Mouse (Mus musculus) thymus, postnatal 0 days (tissue): Measurements from ENCODE around the gene Mtmr10. TPM values are rescaled to one million over a fixed set of nuclear protein-coding genes. Genes with fewer than 3 reads are reported as not detected.
A peak's percentile ranks its signal among the peaks of the same experiment; 100 is the strongest.

Experiments used
- DNase-seq: peaks from one replicate; pipeline ENCODE4 v3.0.0-alpha.2; 2015; ENCODE audit warnings: low spot score
- polyA plus RNA-seq: library from polyadenylated mRNA; unstranded; fragments of >200 nt; fragmentation: Nextera tagmentation; extraction: Ambion mirVana; gene quantifications from 2 replicates; pipeline ENCODE4 v1.2.1, GENCODE M21; 2015

The Mtmr10 gene
- polyA plus RNA-seq, 1 experiment from 2014 or later: 9.4 TPM

DNA sequence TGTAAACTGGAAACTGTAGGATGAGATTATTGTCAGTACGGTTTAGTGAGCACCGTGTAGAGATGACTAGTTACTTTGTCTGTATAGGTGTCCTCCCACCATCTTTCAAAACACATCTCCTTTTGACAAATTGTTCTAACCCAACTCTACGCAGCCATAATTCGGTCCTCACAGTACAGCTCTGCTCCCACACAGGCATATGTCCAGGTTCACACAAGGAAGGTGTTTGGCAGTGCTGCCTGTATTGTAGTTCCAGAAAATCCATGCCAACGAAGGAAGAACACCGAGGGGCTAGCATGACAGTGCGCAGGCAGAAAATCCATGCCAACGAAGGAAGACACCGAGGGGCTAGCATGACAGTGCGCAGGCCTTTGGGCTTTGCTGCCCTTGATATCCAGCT is 4.3 kb downstream of the Mtmr10 start:
- no peak for DNase-seq

GRCm38 (mm10) chr7:64296286-64297010 is 9.0 kb downstream of the Mtmr10 start:
- DNase-seq: no peak

GRCm38 (mm10) chr7:64310241-64310640 is 22.8 kb downstream of the Mtmr10 start:
- no peak for DNase-seq

- DNase-seq: no peak
Observed at GRCm38 (mm10) chr7:64310756-64311155, 23.3 kb downstream of the Mtmr10 start.

DNA sequence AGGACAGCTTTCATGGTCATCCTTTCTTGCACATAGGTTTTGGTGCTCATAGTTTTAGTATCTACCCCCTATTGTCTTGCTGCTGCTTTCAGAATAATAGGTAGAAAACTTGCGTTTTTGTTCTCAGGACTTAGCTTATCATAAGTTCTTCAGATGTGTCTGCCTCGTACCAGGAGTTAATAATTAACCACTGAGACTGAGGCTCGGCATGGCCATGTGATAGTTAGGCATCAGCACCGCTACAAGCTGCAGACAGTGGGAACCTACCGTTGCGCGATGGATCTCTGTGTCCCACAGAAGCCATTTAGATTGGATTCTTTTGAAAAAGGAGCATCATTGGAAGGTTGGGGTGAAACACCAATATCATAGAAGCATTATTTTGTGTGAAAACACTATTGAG is 25.4 kb downstream of the Mtmr10 start:
- DNase-seq: no peak

DNA sequence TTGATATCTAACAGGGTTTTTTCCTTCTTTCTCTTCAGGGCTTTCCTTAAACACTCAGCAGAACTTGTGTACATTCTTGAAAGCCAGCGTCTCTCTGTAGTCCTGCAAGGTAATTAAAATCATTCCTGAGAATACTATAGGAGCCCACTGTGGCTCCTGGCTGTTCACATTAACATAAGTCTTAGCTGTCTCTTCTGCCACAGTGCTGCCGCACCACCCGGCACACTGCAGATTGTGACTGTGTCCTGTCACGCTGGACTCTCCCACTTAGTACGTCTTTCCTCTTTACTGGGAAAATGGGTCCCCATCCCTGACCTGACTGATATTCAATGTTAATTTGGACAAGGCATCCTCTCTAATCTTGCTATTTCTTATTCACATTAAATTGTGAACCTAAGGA is 33.7 kb downstream of the Mtmr10 start:
- no peak for DNase-seq

DNA sequence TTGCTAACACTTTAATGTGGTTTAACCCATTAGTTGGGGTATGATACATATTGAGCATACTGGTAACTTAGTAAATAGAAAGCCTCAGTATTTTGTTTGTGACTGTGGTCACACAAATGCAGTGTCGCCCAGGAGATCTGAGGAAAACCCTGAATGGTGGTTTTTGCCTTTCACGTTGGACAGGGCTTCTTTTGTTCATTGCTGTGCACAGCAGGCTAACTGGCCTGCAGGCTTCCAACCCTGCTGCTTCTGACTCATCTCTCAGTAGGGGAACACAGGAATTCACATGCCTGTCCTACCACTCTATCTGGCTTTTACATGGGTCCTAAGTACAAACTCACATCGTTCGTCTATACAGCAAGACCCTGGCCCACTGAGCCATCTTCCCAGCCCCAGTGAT is 34.2 kb downstream of the Mtmr10 start:
- no peak for DNase-seq

- peak; percentile 85 for DNase-seq
Observed at GRCm38 (mm10) chr7:64326892-64327291, 39.4 kb downstream of the Mtmr10 start.

DNA sequence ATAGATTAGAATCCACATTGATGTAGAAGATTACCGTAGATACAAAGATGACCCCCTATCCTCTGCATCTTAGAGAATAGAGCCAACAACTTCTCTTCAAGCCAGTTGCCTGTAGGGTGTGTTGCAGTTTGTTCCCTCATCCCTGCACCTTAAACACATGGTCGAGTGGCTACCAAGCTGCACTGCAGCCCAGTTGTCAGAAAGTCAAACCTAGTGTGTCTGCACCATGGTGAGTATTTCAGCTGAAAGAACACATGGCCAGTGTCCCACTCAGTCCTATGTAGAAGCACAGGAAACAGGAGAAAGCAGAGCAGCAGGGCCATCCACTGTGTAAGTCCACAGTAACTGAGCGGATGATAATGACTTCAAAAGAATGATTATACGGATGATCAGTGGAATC is 40.0 kb downstream of the Mtmr10 start:
- DNase-seq: no peak

DNA sequence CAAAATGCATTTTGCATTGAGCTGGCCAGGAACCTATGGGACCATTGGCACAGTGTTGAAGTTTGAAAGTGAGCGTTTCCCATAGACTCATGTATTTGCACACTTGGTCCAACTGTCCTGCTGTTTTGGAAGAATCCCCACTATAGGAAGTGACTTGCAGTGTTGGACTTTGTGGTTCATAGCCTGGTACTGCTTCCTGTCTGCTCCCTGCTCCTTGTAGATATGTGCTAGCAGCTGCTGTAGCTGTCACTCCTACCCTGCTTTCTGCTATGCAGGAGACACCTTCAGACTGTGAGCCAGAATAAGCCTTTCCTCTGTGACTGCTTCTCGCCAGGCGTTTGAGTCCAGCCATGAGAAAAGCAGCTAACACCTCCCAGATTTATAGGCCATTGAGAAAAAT is 43.9 kb downstream of the Mtmr10 start:
- DNase-seq: no peak

GRCm38 (mm10) chr7:64332686-64333085 is 45.2 kb downstream of the Mtmr10 start:
- DNase-seq: no peak

GRCm38 (mm10) chr7:64347813-64348212 is 60.4 kb downstream of the Mtmr10 start:
- no peak for DNase-seq

GRCm38 (mm10) chr7:64349147-64349861 is 61.9 kb downstream of the Mtmr10 start:
- DNase-seq: no peak

GRCm38 (mm10) chr7:64351087-64351486 is 63.6 kb downstream of the Mtmr10 start:
- no peak for DNase-seq

GRCm38 (mm10) chr7:64354206-64354605 is 66.8 kb downstream of the Mtmr10 start:
- no peak for DNase-seq

- DNase-seq: no peak
Observed at GRCm38 (mm10) chr7:64356661-64357060, 69.2 kb downstream of the Mtmr10 start.

DNA sequence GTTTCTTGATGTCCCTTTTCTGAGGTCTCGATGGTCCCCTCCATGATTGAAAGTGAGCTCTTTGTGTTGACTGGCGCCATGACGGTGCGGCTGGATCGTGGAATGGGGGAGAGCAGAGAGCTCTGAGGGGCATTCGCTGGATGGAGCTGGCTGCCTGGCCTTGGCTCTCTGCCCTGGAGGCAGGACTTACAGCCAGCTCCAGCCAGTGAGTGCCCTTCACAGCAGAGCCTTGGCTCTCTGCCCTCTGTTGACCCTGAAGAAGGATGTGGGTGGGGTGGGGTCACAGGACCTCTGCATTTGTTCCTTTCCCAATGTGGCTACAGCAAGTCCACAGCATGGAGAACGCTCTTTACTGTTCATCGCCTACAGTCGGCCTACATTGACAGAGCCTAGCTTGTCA is 70.0 kb downstream of the Mtmr10 start:
- no peak for DNase-seq

GRCm38 (mm10) chr7:64358666-64359065 is 71.2 kb downstream of the Mtmr10 start:
- DNase-seq: no peak

DNA sequence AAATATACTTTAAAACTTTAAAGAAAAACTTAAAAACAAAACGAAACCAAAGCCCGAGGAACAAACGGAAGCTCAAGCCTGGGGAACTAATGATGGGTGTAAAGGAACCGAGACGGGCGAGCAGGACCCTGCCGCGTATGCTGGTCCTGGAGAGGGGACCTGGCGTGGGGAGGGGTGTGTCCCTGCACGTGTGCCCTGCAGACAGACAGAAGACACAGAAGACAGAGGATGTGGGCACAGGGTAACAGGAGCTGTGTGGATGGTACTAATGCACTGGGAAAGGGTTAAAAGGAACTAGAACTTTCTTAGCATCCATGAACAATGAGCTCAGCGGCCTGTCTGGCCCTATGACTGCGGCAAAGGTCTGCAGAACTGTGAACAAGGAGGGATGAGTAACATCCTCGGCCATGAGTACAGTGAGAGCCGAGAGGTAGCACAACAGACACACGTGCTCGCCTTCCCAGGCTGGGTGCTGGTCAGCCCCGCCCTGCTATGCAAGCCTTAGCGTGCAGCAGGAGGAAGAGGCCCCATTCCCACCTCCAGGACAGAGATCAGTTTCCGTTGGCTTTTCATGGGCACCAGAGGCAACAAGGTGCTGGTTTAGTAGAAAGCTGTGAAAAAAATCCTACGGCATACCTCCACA is 72.6 kb downstream of the Mtmr10 start:
- no peak for DNase-seq

DNA sequence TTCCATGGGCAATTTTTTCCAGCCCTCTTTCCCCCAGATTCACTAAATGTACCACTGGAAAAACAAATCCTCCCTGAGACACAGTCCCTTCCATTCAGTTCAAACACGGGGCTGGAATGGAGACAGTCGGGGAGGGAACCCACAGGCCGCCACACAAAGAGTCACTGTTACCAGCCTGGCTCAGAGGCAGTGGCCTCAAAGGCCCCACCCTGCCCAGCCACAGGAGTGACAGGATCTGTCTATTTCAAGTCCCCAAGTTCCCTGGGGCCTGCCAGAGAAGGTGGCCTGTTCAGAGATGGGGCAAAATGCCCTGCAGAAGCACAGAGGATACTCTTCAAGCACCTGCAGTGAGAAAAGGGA is 73.1 kb downstream of the Mtmr10 start:
- DNase-seq: no peak

DNA sequence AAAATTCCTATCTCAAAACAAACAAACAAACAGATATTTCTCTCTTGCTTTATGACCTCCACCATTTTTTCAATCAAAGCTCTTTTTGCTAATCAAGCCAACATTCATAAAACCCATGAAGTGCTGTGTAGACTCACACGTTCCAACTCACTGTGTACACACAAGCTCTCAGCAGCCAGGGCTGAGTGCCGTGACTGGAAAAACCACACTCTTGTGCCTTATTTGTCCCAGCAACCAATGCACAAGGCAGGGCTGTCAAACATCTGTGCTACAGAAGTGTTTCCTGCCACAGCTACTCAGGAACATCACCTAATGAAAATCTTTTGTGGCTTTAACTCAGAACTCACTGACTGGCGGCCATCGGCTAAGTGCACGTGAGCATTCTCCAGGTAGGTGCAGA is 78.4 kb downstream of the Mtmr10 start:
- no peak for DNase-seq

DNA sequence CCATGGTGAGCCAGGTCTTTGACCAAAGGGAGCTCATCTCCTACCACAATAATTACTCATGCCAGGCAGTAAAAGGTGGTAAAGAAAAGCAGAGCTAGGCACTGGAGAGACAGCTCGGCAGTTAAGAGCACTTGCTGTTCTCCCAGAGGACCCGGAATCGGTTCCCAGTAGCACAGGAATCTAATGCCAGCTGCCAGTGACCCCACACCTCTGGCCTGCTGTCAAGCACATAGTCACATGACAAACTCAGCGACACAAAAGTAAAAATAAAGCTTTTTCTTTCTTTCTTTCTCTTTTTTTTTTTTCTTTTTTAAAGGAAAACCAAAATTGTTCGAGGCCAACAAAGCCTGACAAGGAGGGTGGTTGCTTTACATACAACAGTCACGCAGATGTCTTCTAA is 82.4 kb downstream of the Mtmr10 start:
- no peak for DNase-seq
